Mouse (Mus musculus) urinary bladder, postnatal 36 days (tissue): ENCODE data around the gene Tead3.
"Not testable (repeated sequence)": the region's sequence is repeated elsewhere in the genome, so short reads cannot be mapped to it uniquely, and the experiment has no call there.

Experiments used
- DNase-seq, 2 experiments: peaks; one replicate each; pipeline ENCODE4 v3.0.0; 2022; ENCODE audit warnings: low spot score in 2 of 2, mixed read lengths in 1 of 2

The Tead3 gene

DNA sequence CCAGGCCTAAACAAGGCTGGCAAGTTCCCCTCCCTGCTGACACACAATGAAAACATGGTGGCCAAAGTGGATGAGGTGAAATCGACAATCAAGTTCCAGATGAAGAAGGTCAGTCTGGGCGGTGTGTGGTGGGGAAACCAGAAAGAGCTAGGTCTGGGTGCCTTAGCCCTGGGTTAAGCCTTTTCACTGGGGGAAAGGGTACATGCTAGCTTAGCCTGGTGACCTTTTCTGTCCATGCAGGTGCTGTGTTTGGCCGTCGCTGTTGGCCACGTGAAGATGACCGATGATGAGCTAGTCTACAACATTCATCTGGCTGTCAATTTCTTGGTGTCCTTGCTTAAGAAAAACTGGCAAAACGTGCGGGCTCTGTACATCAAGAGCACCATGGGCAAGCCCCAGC, 20.0 kb downstream of the Tead3 start:
- not testable (repeated sequence) for DNase-seq

DNA sequence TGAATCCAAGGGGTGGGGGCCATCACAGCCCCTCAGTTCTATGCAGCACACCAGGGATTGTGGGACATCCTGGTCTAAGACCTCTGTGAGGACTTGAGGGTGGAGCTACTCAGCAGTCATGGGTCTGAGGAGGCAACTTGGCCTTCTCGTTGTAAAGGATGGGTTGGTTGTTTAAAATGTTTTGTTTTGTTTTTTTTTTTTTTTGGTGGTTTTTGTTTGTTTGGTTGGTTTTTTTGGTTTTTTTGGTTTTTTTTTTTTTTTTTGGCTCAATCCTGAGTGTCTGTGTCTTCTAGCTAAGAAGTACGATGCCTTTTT, 20.4 kb downstream of the Tead3 start:
- no peak for DNase-seq

DNA sequence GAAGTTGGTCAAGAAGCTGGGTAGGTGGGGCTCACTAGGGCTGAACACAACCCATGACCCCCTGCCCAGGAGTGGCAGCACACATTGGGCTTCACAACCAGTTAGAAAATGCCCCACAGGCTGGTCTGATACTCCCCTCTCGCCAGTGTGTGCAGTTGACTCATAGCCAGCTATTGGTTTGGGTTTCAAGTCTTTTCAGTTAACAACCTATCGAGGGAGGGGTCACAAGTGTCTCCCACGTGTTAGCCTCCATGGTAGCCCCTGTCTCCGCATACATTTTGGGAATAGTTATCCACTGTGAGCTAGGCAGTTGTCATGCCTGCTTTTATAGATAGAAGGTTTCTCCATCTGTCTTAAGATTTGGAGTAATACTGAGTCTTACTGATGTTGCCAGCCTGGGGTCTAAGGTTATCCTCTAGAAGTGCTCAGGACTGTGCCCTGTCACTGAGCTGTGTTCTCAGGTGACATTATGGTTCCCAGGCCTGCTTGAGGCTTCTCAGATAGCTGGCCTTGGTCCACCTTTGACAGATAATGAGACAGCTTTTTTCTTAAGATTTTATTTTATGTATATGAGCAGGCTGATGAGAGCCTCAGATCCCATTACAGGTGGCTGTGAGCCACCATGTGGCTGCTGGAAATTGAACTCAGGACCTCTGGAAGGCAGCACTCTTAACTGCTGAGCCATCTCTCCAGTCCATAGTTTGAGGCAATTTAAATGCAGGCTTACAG, 20.9 kb downstream of the Tead3 start:
- DNase-seq = no peak

DNA sequence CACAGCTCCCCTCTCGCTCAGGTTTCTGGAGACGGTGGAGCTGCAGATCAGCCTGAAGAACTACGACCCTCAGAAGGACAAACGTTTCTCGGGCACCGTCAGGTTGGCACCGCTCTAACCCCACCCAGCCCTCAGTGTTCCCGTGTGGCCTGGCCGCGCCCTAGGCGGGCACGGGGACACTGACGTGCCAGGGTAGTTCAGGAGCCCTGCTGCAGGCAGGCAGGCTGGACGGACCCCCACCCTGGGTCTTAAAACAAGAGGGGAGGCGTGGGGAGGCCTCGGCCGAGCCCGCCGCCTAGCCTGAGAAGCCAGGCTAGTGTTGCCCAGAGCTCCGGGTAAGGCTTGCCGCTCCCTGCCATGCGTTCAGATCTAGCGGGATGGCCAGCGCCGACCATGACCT, 21.7 kb downstream of the Tead3 start:
- no peak for DNase-seq

DNA sequence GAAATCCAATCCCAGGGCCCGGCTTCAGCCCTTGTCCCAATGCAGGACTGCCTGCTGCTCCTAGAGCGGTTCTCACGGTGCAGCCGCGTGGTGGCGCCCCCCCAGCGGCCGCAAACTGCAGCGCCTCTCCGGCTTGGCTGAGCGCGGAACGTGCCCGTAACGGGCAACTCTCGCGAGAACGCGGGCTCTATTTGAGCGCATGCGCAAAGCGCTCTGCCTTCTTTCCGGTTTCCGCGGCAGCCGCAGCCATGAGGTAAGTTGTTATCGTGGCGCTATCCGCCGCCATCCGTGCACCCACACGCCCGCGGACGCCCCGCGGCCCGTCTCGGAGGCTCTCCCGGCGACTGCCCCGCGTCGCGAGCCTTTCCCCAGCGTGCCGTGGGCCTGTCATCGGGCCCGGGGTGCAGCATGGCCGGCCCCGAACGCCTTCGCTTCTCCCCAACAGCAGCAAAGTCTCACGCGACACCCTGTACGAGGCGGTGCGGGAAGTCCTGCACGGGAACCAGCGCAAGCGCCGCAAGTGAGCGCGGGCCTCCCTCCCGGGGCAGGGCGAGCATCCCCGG, 22.2 kb downstream of the Tead3 start, which contains the start of gene Rpl10a:
Gene Rpl10a (plus strand): TSS at position 106 of the 563 bp plus-strand sequence.
- DNase-seq = peak; percentile 96 to 97

DNA sequence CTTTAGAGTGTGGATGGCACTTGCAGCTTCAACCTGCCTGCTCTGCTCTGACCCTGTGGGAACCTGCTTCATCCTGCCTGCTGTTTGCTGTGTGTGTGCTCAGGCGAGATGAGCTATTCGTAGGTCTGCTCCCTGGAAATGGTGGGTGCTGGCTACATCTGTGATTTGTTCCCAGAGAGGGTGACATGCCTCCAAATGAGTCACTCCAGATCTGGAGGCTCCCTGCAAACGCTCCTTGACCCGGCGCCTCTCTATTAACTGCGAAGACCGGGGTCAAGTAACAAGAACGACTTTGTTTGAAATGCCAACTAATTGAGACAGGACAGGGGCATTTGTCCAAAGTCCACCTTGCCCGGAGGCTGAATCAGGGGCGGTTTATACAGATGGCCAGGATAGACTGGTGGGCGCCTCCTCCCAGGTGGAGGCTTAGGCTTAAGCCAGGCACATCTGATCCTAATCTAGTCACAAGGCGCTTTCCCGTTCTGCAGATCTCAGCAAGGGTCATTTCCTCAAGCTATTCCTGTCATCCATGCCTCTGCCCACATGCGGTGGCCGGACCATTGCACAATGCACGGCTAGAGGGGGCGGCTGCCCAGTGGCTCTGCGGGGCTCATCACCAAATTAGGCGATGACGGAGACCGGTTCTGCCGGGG, 22.8 kb downstream of the Tead3 start:
- no peak for DNase-seq

DNA sequence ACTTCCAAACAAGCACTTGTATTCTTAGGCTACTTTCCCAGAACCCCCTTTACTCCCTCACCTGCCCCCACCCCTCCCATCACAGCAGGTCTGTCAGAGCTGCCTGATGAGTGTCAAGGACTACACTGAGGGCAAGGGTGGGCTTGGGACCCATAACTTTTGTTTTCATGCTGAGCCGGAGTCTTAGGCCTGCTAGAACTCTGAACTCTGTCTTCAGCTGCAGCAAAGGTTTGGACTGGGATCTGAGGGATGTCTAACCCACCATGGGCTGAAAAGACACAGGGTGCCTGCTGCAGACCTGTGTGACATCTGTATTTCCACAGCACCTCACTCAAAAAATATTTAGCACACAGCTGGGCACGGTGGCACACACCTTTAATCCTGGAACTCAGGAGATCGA, 23.7 kb downstream of the Tead3 start:
- DNase-seq = no peak

DNA sequence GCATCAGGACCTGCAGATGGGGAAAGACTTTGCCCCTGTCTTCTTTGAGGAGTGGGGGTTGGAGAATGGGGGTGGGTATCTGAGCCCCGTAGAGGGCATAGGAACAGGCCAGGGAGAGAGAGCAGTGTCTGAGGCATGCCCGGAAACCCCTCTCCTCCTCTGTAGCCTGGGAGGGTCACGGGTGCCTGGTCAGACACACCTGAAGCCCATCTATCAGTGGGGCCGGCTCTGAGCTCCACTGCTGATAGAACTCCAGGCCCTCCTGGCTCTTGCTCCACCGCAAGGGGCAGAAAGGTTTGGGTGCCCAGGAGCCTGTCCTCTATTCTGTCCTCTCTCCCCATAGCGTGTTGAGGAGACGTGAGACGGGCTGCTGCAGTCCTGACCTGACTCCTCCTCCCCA, 24.9 kb downstream of the Tead3 start:
- DNase-seq = no peak

DNA sequence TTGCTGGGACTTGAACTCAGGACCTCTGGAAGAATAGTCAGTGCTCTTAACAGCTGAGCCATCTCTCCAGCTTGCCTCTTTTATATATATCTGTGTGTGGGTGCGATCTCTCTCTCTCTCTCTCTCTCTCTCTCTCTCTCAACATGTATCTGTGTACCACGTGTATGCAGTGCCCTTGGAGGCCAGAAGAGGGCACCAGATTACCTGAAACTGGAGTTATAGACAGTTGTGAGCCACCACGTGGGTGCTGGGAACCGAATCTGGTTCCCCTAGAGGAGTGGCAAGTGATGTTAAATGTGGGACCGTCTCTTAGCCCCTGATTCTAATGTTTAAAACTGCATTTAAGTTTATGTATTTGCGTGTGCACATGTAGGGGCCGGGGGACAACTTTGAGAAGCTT, 26.2 kb downstream of the Tead3 start:
- DNase-seq = not testable (repeated sequence)

DNA sequence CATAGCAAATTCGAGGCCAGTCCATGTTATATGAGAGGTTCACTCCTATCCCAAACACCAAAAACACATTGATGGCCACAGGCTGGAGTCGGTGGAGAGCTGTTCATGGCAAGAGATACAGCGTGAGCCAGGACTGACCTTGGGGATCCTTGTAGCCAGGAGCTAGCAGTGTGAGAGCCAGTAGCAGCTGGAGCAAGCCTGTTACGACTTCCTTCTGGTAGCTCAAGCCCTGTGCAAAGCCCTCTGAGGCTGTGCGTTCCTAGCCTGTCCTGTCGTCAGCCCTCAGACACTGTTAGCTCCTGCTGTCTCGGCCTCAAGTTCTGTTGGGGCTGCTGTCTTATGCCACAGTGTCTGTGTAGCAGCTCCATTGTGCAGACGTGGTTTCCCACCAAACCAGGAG, 26.8 kb downstream of the Tead3 start:
- DNase-seq = no peak

DNA sequence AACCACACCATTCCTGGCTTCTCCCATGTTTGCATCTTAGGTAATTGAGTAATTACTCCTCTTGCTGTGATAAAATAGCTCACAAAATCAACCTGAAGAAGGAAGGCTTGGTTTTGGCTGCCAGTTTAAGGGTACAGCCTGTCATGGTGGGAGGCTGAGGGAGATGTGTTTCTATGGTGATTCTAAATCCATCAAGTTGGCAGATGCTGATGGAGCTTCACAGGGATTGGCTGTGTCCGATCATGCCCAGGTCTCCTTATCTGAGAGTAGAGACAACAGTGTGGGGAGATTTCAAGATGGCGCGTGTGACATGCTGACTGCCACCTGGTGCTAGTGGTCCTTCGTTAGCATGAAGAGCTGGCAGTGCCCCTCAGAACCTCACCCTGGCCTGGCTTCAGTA, 28.9 kb downstream of the Tead3 start:
- DNase-seq = no peak

DNA sequence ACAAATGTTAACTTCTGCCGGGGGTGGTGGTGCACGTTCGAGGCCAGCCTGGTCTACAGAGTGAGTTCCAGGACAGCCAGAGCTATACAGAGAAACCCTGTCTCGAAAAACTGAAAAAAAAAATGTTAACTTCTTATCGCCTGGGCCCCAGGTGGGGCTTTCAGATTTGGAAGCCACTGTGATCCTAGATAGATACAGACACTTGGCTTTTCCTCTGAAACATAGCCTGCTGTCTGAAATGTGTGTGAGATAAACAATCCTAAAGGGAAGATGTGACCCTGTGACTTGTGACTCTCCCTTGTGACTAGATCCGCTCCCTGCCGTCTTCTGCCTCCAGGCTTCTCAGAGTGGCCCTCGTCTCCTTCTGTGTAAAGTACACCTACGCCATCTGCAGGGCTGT, 32.9 kb downstream of the Tead3 start:
- DNase-seq = no peak

DNA sequence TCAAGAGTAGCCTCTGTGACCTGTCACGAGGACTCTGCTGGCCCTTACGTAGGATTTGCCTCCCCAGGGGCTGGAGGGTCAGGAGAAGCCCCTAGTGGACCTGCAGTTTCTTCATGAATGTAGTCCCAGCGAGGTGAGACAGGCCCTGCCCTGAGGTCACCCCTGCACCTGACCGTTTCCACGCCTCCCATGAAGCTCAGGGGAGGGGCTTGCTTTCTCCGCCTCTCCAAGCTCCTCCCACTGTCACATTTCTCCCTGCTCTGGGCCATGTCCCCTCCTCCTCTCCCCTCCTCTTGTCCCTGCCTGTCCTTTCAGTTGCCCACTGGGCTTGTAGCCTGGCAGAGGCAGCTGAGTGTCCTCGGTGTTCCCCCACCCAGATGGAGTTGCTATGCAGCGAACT, 33.5 kb downstream of the Tead3 start:
- no peak for DNase-seq

DNA sequence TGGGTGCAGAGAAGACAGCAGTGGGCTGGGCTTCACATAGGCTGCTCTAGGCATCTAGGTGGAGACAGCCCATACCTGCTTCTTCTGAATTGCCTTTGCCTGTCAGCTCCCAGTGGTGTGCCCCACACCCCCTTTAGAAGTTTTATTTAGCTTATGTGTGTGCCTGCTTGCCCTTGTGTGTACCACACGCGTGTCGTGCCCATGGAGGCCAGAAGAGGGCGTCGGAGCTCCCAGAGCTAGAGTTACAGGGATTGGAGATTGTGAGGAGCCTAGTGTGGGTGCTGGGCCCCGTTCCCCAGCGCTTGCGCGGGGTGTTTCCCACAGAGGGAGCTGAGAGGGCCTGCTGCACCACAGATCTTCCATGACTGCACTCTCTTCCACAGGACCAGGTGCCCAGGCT, 34.1 kb downstream of the Tead3 start:
- DNase-seq = no peak

DNA sequence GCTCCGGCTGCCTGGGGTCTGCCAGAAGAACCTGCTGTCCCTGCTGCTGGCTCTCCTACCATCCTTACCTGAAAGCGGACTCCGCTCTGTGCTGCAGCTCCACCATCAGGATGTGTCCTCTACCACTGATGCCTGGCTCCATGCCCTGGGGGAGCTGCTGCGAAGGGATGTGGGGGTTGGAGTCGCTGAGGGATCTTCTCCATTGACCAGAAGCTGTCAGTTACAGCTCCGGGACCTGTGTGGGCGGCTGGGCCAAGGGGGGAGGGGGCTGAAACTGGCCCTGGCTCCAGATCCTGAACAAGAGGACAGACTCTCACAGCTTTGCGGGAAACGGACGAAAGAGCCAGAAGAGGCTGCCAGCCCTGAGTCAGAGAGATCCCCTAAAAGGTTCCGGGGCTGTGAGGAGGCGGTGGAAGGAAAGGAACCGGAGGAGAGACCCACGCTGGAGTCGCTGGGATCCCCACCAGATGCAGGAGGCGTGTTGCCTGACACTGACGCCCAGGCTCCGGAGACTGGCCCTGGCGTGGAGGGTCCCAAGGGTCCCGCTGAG, 34.9 kb downstream of the Tead3 start:
- no peak for DNase-seq

DNA sequence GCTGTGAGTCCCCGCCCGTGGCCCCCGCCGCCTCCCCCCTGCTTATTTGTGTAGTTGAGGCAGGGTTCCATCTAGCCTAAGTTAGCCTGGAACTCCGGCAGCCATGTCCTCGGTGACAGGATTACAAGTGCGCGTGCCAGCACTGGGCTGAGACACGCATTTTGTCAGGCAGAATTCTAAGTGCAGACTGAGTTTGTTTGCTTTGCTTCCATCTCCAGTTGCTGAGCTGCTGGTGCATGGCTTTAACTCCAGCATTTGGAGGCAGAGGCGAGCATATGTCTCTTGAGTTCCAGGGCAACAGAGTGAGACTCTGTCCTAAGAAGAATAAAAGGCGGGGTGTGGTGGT, 36.8 kb downstream of the Tead3 start:
- DNase-seq = no peak

DNA sequence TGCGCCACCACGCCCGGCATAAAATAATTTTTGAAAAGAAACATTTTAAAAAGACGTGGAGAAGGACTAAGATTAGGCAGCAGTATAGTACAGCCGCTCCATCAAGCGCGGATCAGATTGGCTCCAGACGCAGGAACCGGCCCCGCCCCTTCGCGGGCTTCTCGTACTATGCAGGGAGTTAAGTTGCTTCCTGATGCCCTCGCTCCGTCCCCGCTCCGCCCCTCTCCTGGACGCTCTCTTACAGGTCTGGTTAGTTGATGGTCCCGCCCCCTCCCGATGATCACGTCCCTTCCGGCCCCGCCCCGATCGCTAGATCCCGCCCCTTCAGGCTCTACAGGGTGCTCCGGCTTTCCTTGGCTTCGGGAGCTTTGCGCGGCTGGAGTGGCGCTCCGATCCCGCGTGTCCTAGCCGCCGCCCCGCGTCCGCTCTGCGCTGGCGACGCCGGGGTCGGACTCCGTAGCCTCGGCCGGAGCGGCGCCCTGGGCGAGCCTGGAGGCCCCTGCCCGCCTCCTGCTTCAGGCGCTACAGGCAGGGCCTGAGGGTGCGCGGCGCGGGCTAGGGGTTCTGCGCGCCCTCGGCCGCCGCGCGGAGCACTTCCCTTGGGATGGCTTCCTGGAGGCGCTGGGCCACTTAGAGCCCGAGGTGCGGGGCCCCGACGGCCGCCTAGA, 37.3 kb downstream of the Tead3 start, which contains the start of gene Fance:
Gene Fance (plus strand): TSS at position 308 of the 668 bp plus-strand sequence.
- DNase-seq = peak; percentile 87 to 96

DNA sequence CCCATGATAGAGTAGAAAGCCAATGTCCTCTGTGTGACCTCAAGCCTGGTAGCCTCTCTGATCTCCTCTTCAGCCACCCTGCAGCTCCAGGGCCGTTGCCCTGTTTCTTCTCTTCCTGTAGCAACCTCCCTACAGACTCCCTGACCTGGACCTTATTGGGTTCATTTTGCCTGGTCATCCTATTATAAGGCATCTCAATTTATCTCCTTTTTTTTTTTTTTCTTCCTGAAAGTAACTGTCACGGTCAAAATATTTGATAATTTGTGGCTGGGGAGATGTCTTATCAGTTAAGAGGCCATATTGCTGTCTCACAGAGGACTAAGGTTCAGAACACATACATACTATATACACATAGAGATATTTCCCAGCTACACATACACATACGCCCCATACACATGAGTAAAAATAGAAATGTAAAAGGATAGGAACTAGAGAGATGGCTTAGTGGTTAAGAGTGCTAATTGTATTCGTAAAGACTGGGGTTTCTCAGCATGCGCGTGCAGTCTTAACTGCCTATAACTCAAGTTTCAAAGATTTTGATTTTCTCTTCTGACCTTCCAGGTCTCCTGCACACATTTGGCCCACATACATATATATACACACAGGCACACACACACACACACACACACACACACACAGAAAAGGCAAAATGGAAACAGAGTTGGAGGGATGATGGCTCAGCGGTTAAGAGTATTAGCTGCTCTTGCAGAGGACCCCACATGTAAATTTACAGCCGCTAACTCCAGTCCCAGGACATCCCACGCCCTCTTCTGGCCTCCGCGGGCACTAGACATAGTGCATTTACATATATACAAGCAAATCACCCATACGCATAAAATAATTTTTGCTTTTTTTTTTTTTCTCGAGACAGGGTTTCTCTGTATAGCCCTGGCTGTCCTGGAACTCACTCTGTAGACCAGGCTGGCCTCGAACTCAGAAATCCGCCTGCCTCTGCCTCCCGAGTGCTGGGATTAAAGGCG, 38.1 kb downstream of the Tead3 start:
- no peak for DNase-seq

DNA sequence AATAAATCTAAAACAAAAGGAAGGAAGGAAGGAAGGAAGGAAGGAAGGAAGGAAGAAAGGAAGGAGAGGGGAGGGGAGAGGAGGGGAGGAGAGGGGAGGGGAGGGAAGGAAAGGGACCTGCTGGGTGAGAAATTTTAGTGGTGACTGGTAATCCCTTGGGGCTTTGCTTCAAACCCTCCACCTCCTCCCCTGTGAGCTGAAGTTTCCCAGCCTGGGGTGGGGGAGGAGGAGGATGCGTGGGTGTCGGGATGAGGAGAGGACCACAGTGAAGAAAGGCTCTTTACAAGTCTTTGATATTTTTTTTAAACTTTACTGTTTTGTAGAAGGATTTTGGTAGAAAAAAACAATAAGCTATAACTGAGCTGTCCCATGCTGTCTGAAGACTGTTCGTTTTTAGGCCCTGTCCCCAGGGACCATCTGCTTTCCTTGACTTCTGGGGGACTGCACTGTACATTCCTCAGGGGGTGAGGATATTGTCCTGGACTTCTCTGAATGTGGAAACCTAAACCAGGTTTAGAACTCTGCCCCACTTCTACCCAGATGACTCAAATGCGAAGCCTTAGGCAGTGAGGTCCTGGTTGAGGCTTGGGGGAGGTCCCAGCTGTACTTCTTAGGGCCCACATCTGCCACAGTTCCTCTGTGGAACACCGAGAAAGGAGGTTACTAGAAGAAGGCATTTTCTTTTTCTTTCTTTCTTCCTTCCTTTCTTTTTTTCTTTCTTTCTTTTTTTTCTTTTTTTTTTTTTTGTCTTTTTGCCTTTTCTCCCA, 39.1 kb downstream of the Tead3 start:
- DNase-seq = no peak

DNA sequence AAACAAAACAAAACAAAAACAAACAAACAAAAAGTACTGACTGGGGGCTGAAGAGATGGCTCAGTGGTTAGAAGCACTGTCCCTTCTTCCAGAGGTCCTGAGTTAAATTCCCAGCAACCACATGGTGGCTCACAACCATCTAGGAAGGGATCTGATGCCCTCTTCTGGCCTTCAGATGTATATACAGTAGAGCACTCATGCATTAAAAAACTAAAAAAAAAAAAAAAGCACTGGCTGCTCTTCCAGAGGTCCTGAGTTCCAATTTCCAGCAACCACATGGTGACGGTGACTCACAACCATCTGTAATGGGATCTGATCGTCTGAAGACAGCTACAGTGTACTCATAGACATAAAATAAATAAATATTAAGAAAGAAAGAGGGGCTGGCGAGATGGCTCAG, 39.8 kb downstream of the Tead3 start:
- DNase-seq = no peak
